Mouse (Mus musculus) spleen, adult 2 months (tissue): ENCODE data around the gene Rheb. TPM values are rescaled to one million over a fixed set of nuclear protein-coding genes. Genes with fewer than 3 reads are reported as not detected.

ENCODE experiments used
- DNase-seq, 2 experiments: peaks; one replicate each; pipeline versions ENCODE4 v3.0.0 to v3.0.0-alpha.2; 2012 to 2021; ENCODE audit warnings: low spot score in 2 of 2, low read depth in 1 of 2
- H3K27ac ChIP-seq: fragments of 200-500 bp; 2 replicates; pipeline ENCODE4 v1.5.1; 2012; ENCODE audit warnings: low read length, inconsistent platforms; ENCODE audit not compliant: insufficient read depth
- H3K27me3 ChIP-seq: fragments of 200-500 bp; 2 replicates; pipeline ENCODE4 v1.6.1; 2012; ENCODE audit warnings: mild to moderate bottlenecking, moderate library complexity, low read length, inconsistent platforms; ENCODE audit not compliant: control insufficient read depth, insufficient read depth
- H3K36me3 ChIP-seq: fragments of 200-500 bp; 2 replicates; pipeline ENCODE4 v1.6.1; 2012; ENCODE audit warnings: mild to moderate bottlenecking, low read length, inconsistent platforms; ENCODE audit not compliant: control insufficient read depth, insufficient read depth
- H3K4me1 ChIP-seq: fragments of 200-500 bp; 2 replicates; pipeline ENCODE4 v1.6.1; 2011; ENCODE audit warnings: inconsistent platforms; ENCODE audit not compliant: control insufficient read depth, insufficient read depth, insufficient read length
- H3K4me3 ChIP-seq: fragments of 200-500 bp; 2 replicates; pipeline ENCODE4 v1.5.1; 2011; ENCODE audit warnings: mild to moderate bottlenecking, inconsistent platforms; ENCODE audit not compliant: insufficient read depth, insufficient read length; ENCODE audit errors: extremely low read depth
- CTCF ChIP-seq: fragments of 200-500 bp; IDR thresholded peaks from 2 replicates; pipeline ENCODE4 v1.5.1; 2011; ENCODE audit warnings: mild to moderate bottlenecking, inconsistent platforms; ENCODE audit not compliant: insufficient read depth, insufficient read length, insufficient replicate concordance; ENCODE audit errors: extremely low read depth
- POLR2A ChIP-seq: fragments of 200-500 bp; IDR thresholded peaks from 2 replicates; pipeline ENCODE4 v1.6.1; 2011; ENCODE audit warnings: low read depth, low read length, inconsistent platforms
- WGBS: fragments of 180-500 bp; shearing (Covaris S2); methylation state at CpG from one replicate; pipeline ENCODE4 v1.1.7; 2018; 5-methylcytosine and 5-hydroxymethylcytosine counted together
- polyA plus RNA-seq: library from polyadenylated mRNA; depleted of rRNA; stranded (reverse); fragments of >200 nt; gene quantifications from 2 replicates; pipeline ENCODE4 v1.2.3, GENCODE M21; 2012

Gene Rheb
- polyA plus RNA-seq, 1 experiment = 12.7 TPM

DNA sequence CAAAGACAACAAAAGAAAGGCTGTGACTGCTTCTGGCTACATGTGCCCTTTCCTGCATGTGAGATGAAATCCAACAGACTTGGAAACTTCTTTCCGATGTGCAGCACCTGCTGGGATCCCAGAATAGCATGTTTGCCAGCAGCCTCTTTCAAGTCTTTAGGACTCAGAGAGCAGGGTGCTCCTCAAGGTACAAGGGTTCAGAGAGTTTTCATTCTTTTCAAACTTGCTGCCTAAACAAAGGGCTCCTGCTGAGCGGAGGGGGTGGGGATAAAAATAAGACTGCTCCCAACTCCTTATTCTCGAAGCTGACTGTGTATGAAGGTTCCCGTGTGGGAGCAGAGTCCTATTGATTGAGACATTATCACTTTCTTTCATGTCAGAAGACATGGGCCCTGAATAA lies 25.2 kb downstream of the Rheb start:
- no peaks in the 10 kb centered on the region for H3K27me3 ChIP-seq
- H3K4me1 ChIP-seq = no peaks in the 10 kb centered on the region; the same call in 1 of the 2 replicates
- TF ChIP-seq CTCF = no peak
- TF ChIP-seq POLR2A = no peak
- H3K36me3 ChIP-seq = peaks cover 15% of the 10 kb centered on the region
- WGBS = 93% methylated on average over 4 of the region's 4 CpGs
- H3K27ac ChIP-seq = no peak overlapping the region
- DNase-seq = no peak
- H3K4me3 ChIP-seq = no peak overlapping the region

DNA sequence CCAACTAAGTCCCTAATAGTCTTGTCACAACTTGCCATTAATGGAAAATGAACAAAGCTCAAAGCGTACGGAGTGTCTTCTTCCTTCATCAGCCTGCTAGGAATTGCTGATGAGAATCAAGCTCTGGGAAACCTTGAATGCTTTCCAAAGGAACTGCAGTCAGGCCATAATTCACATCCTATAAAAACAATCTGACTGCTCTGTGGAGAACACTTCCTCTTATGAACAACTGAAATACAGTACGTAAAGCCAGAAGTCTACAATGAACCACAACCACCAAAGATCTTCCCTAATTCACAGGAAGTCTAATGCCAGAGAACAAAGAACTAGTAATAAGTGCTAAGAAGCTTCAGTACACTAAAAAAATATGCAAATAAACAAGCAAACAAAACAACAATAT lies 28.5 kb downstream of the Rheb start:
- Histone ChIP-seq H3K27ac (no peak overlapping the region), H3K4me3 (no peak overlapping the region), H3K27me3 (no peaks in the 10 kb centered on the region), H3K36me3 (peaks cover 28% of the 10 kb centered on the region), H3K4me1 (no peaks in the 10 kb centered on the region; the same call in 1 of the 2 replicates)
- WGBS = 67% methylated on average over 3 of the region's 3 CpGs
- no peak for TF ChIP-seq CTCF
- no peak for TF ChIP-seq POLR2A
- no peak for DNase-seq

DNA sequence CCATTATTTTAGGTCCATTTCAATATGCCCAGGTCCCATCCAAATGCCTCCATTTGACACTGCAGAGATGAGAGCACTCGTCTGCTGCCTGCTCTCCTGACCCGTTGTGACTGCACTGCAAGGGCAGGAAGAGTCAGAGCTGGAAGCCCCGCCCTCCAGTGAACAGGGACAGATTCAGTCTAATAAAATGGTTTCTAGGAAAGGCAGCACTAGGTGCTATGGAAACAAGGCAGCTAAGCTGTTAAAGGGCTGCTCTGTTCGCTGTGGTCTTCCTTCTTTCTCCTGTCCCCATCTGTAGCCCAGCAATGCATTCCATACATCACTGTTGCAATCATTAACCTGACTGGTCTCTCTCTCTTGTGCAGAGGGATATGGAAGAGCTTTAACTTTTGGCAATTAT lies 29.4 kb downstream of the Rheb start:
- no peak for DNase-seq
- no peaks in the 10 kb centered on the region for H3K27me3 ChIP-seq
- TF ChIP-seq CTCF (no peak), POLR2A (no peak)
- no peak overlapping the region for H3K4me3 ChIP-seq
- H3K4me1 ChIP-seq = no peaks in the 10 kb centered on the region; the same call in 1 of the 2 replicates
- H3K27ac ChIP-seq = no peak overlapping the region
- WGBS = 77% methylated on average over 4 of the region's 4 CpGs
- peaks cover 29% of the 10 kb centered on the region for H3K36me3 ChIP-seq

- no peak for DNase-seq
- TF ChIP-seq POLR2A = no peak
- no peak for TF ChIP-seq CTCF
- Histone ChIP-seq H3K36me3 (peaks cover 29% of the 10 kb centered on the region), H3K27ac (no peak overlapping the region), H3K4me3 (no peak overlapping the region), H3K4me1 (no peaks in the 10 kb centered on the region), H3K27me3 (no peaks in the 10 kb centered on the region)
- 80% methylated on average over 6 of the region's 6 CpGs for WGBS
Observed at GRCm38 (mm10) chr5:24805222-24805621, 37.2 kb downstream of the Rheb start.

DNA sequence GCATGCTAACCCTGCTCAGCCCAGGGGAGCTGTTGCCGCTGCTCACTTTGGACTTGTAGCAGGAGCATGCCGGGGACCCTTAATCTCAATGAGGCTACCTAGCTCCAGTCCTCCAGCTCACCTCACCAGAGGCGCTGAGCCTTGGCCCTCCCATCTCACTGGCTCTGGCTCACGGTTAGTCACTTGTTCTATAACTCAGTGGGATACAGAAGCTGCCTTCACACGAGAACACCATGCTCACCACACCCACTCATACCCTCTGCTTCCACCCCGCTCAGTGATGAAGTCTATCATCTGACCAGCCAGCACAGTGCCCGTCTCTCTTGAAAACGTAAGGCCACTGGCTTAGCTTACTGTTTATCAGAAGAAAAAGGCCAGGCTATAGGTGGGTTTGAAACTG lies 37.8 kb downstream of the Rheb start:
- Histone ChIP-seq H3K4me3 (no peak overlapping the region), H3K36me3 (peaks cover 28% of the 10 kb centered on the region), H3K4me1 (no peaks in the 10 kb centered on the region), H3K27ac (no peak overlapping the region), H3K27me3 (no peaks in the 10 kb centered on the region)
- 94% methylated on average over 8 of the region's 8 CpGs for WGBS
- no peak for TF ChIP-seq CTCF
- TF ChIP-seq POLR2A = no peak
- no peak for DNase-seq

DNA sequence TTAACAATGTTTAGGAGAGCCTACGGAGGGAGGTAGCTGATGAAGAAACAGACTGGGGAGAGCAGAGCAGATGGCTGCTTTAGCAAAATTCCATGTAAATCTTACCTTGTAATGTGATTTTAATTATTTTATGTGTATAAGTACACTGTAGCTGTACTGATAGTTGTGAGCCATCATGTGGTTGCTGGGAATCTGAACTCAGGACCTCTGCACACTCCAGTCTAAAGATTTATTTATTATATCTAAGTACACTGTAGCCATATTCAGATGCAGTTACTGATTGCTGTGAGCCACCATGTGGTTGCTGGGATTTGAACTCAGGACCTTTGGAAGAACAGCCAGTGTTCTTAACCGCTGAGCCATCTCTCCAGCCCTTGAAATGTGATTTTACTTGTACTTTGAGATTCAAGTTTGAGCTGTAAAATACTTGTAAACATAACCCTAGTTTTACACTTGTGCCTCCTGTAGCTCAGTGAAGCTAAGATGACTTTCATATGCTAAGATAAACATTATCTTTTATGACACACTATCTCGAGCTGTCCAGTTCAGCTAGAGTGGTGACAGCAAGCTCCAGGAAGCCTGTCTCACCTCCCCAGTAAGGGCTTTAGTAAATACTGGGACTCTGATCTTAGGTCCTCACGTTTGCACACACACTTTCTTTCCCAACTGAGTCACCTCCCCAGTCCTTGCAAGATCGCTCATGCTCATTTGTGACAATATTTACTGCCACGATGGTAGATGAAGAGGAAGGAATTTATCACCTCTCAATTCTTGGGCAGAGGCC lies 40.4 kb downstream of the Rheb start:
- Histone ChIP-seq H3K27me3 (no peaks in the 10 kb centered on the region), H3K36me3 (peaks cover 18% of the 10 kb centered on the region), H3K4me1 (no peaks in the 10 kb centered on the region), H3K4me3 (no peak overlapping the region), H3K27ac (no peak overlapping the region)
- TF ChIP-seq CTCF = no peak
- no peak for TF ChIP-seq POLR2A
- no peak for DNase-seq
- 85% methylated on average over 6 of the region's 6 CpGs for WGBS

DNA sequence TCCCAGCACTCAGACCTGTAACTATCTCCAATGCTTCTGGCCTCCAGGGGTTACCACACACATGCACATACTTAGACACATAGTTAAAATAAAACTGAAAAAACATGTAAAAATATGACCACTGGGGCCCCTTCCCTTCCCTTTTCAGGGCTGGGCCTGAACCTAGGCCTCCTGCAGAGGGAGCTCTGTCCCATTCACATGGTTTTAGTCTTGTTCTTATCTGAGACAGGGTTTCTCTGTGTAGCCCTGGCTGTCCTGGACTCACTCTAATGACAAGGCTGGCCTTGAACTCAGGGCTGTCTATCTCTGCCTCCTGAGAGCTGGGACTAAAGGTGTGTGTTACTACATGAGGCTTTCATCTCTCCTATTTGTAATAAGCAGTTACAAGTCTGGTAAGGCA lies 42.0 kb downstream of the Rheb start:
- no peak for DNase-seq
- H3K27ac ChIP-seq = no peak overlapping the region
- no peaks in the 10 kb centered on the region for H3K4me1 ChIP-seq
- H3K27me3 ChIP-seq = no peaks in the 10 kb centered on the region
- peaks cover 10% of the 10 kb centered on the region for H3K36me3 ChIP-seq
- H3K4me3 ChIP-seq = no peak overlapping the region
- TF ChIP-seq POLR2A (no peak), CTCF (no peak)
